Mouse (Mus musculus) forebrain, embryonic 13.5 days (tissue): ENCODE measurements around the gene Gpatch11. TPM values are rescaled to one million over a fixed set of nuclear protein-coding genes. Genes with fewer than 3 reads are reported as not detected.

Experiments
- polyA plus RNA-seq: library from polyadenylated mRNA; unstranded; fragments of >200 nt; fragmentation: Nextera tagmentation; extraction: Ambion mirVana; gene quantifications from 2 replicates; pipeline ENCODE4 v1.2.1, GENCODE M21; 2015

The Gpatch11 gene
- polyA plus RNA-seq, 1 experiment from 2014 or later = 54.4 TPM

Other genes with a start within 250 kb of the Gpatch11 start
- 4.5 and 5.8 TPM in 2 replicates for gene Strn, start 98.4 kb upstream of the Gpatch11 start, polyA plus RNA-seq
- 14.8 and 18.0 TPM in 2 replicates for gene Heatr5b, start 203 bp upstream of the Gpatch11 start, polyA plus RNA-seq
- 5.2 and 5.5 TPM in 2 replicates for gene Eif2ak2, start 47.0 kb downstream of the Gpatch11 start, polyA plus RNA-seq
- 0.14 TPM in 1 of 2 replicates, not detected in the other for gene Sult6b1, start 71.4 kb downstream of the Gpatch11 start, polyA plus RNA-seq
- gene Cebpzos, start 80.9 kb downstream of the Gpatch11 start, polyA plus RNA-seq = 114 and 133 TPM in 2 replicates
- 65.1 and 72.3 TPM in 2 replicates for gene Cebpz, start 101.5 kb downstream of the Gpatch11 start, polyA plus RNA-seq
- 53.8 and 59.1 TPM in 2 replicates for gene Ndufaf7, start 101.6 kb downstream of the Gpatch11 start, polyA plus RNA-seq
- 33.8 and 35.7 TPM in 2 replicates for gene Prkd3, start 185.2 kb downstream of the Gpatch11 start, polyA plus RNA-seq
- gene Qpct, start 216.3 kb downstream of the Gpatch11 start, polyA plus RNA-seq = 8.1 and 8.8 TPM in 2 replicates